In the genomic region with DNA sequence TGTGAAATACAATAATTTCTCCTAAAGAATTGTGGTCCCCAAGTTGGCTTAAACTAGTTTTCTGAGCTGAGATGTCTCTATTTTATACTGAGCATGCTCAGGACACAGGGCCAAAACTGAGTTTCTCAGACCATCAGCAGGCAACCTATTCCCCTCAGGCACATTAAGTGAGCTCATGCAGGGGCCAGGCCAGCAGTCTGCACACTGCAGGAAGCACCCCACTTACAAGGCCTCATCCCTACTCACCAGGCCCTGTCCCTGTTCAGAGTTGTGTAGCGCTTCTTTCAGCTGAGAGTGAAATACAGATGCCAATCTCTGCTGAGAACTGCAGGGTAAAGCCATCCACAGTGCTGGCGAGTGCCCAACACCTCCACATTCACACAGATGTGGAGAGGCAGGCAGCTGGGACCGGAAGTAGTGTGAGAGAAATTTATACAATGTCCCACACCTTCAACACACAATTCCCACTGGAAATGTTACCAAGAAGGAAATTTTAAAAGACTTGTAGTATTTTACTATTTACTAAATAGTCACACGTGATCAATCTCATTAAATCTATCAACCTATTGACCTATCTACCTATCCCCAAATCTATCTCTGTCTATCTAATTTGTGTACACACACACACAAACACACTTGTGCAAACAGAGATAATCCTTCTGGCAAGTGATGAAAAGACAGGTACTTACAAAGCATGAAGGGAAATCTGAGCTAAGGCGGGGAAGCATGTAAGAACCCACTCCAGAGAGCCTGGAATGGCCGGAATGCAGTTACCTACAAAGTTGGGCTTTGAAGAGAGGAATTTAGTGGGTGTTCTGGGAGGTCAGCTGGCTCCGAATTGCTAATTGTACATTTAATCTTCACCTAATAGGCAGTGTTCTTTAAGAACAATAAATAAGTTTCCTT, we compare ENCODE assay signal across 17 mouse cellular contexts. TPM values are rescaled to one million over a fixed set of nuclear protein-coding genes. Genes with fewer than 3 reads are reported as not detected.
A peak's percentile ranks its signal among the peaks of the same experiment; 100 is the strongest.
DNase-seq lines count a peak whose midpoint lies in the region; ATAC-seq lines count a peak whose summit lies in the region.
"Had no signal": no experiment of that assay in that cellular context is flagged by ENCODE, and none has a peak within 500 bp of the region (broad histone marks: within the 10 kb centered on the region; RNA-seq: fewer than 3 reads in every experiment).

No protein-coding gene starts in this region.

- peak; percentile 34 for DNase-seq in kidney, adult 18-20 months
- no peak for DNase-seq in kidney, postnatal 10 days
- peak; percentile 64 for DNase-seq in embryonic facial prominence, embryonic 14.5 days (ENCODE audit: low spot score)
- DNase-seq in kidney, postnatal 25 days: peak; percentile 46 to 49
- DNase-seq in skeletal muscle tissue, adult 2 months (ENCODE audit: low read depth, low spot score): peak; percentile 40
- no peak for DNase-seq in spleen, postnatal 14 days (ENCODE audit: low spot score in 2 of 2)
- no peak for DNase-seq in left cerebral cortex, postnatal 10 days (ENCODE audit: extremely low spot score in 1 of 2, low spot score in 2 of 2)
- DNase-seq in right cerebral cortex, postnatal 14 days: no peak
- DNase-seq: B cell, adult 2 months; cerebellum, adult 9-10 months; layer of hippocampus, postnatal 36 days; thymus, adult 18-20 months had no signal

- no peaks in the 10 kb centered on the region for H3K36me3 ChIP-seq in embryonic facial prominence, embryonic 14.5 days (ENCODE audit: control insufficient read depth, insufficient read depth, low read length)
- H3K36me3 ChIP-seq: limb, embryonic 15.5 days had no signal

- intact Hi-C loops in left cerebral cortex, postnatal 10 days (cut with DNase I): no loop called here

- no peaks in the 10 kb centered on the region for H3K27me3 ChIP-seq in embryonic facial prominence, embryonic 14.5 days (replicated peaks; ENCODE audit: control insufficient read depth, insufficient read depth, low read length)
- H3K27me3 ChIP-seq: limb, embryonic 15.5 days had no signal

- 0 out of 2 replicates have a peak, but pooled peaks have one; percentile 35 for ATAC-seq in embryonic facial prominence, embryonic 14.5 days (ENCODE audit: low read depth)
- ATAC-seq: activated CD4-positive, CD25-positive, alpha-beta regulatory T cell, adult 4 months had no signal

- no peak overlapping the region for H3K9ac ChIP-seq in embryonic facial prominence, embryonic 14.5 days (ENCODE audit: low read depth, low read length)
- H3K9ac ChIP-seq: limb, embryonic 15.5 days had no signal

- no peak overlapping the region for H3K4me3 ChIP-seq in embryonic facial prominence, embryonic 14.5 days (ENCODE audit: low read depth, low read length)
- H3K4me3 ChIP-seq: forebrain, embryonic 10.5 days; limb, embryonic 15.5 days had no signal

- WGBS in embryonic facial prominence, embryonic 14.5 days: 60% methylated on average over 7 of the region's 7 CpGs

- H3K9me3 ChIP-seq in embryonic facial prominence, embryonic 14.5 days (ENCODE audit: control insufficient read depth, low read length): no peaks in the 10 kb centered on the region
- H3K9me3 ChIP-seq: forebrain, embryonic 10.5 days; limb, embryonic 15.5 days had no signal

- H3K4me2 ChIP-seq in embryonic facial prominence, embryonic 14.5 days (ENCODE audit: low read depth, low read length): no peak overlapping the region
- H3K4me2 ChIP-seq: heart, embryonic 11.5 days; limb, embryonic 15.5 days; midbrain, embryonic 11.5 days had no signal

- H3K4me1 ChIP-seq in embryonic facial prominence, embryonic 14.5 days (ENCODE audit: control insufficient read depth, insufficient read depth, low read length): no peaks in the 10 kb centered on the region

- no peak overlapping the region for H3K27ac ChIP-seq in embryonic facial prominence, embryonic 14.5 days (replicated peaks; ENCODE audit: low read depth, low read length)
- H3K27ac ChIP-seq: forebrain, embryonic 10.5 days; limb, embryonic 15.5 days had no signal

RNA-seq across cellular contexts. Expression of gene Mb21d2, which starts 22.9 kb away (rescaled TPM):
- polyA plus RNA-seq in embryonic facial prominence, embryonic 14.5 days (2014; fragmentation: Nextera tagmentation; extraction: Ambion mirVana): 7.3 and 7.6 TPM in 2 replicates
- total RNA-seq in left cerebral cortex, postnatal 10 days (2021): 10 to 100 TPM; 45.4 to 46.3 TPM
- polyA plus RNA-seq: activated CD4-positive, CD25-positive, alpha-beta regulatory T cell, adult 4 months had no signal

Comparison
In these comparisons a context has a peak if more than half of its experiments do, and no peak if none do; other contexts are left out.
1. DNase-seq: peak in kidney, adult 18-20 months (single experiment), embryonic facial prominence, embryonic 14.5 days (single experiment), kidney, postnatal 25 days (2 of 2) and skeletal muscle tissue, adult 2 months (single experiment); none in kidney, postnatal 10 days (single experiment), spleen, postnatal 14 days (0 of 2), left cerebral cortex, postnatal 10 days (0 of 2) and right cerebral cortex, postnatal 14 days (single experiment).